Mouse (Mus musculus) left cerebral cortex, adult 2 months (tissue): ENCODE measurements at regions not wholly inside any gene's neighbourhood (a gene's known extent, or its start where the extent isn't known, plus 50 kb on each side); places are given as distances from the start of the nearest gene placed in this dataset.

Source experiments
- DNase-seq, 2 experiments: peaks; one replicate each; pipeline ENCODE4 v3.0.0; 2021 to 2022; ENCODE audit warnings: low spot score in 2 of 2, mixed read lengths in 1 of 2; ENCODE audit errors: extremely low spot score in 1 of 2
- H3K27ac ChIP-seq: fragments of 200-600 bp; 2 replicates; pipeline ENCODE4 v1.8.1; 2022
- H3K4me3 ChIP-seq: fragments of 200-600 bp; 2 replicates; pipeline ENCODE4 v1.8.1; 2022
- CTCF ChIP-seq: fragments of 200-600 bp; IDR thresholded peaks from 2 replicates; pipeline ENCODE4 v1.8.1; 2022; ENCODE audit warnings: antibody characterized with exemption, mild to moderate bottlenecking, moderate library complexity
- intact Hi-C: fragments of 180-260 bp; cut with DNase I; formaldehyde crosslinking; loops from one replicate; pipeline ENCODE4 v1.15.1; 2025

- no peak for TF ChIP-seq CTCF
- DNase-seq = no peak
- intact Hi-C loops = no loop called here
- no peak overlapping the region for H3K27ac ChIP-seq
- H3K4me3 ChIP-seq = no peak overlapping the region
Observed at GRCm38 (mm10) chr1:169069647-169070046, 461.6 kb downstream of the Nuf2 start.

- H3K27ac ChIP-seq = no peak overlapping the region
- H3K4me3 ChIP-seq = no peak overlapping the region
- TF ChIP-seq CTCF = no peak
- intact Hi-C loops = no loop called here
- no peak for DNase-seq
Observed at GRCm38 (mm10) chr1:169066795-169067194, 464.5 kb downstream of the Nuf2 start.

- TF ChIP-seq CTCF = no peak
- H3K27ac ChIP-seq = peak overlapping the region; percentile 42; the same call in 1 of the 2 replicates
- no peak for DNase-seq
Observed at GRCm38 (mm10) chr1:169060627-169061026, 470.6 kb downstream of the Nuf2 start.

GRCm38 (mm10) chr1:169060145-169060544 is 471.1 kb downstream of the Nuf2 start:
- H3K4me3 ChIP-seq = no peak overlapping the region
- intact Hi-C loops = no loop called here
- H3K27ac ChIP-seq = peak overlapping the region; percentile 42; the same call in 1 of the 2 replicates
- DNase-seq = no peak
- no peak for TF ChIP-seq CTCF

More at GRCm38 (mm10) chr1:169060627-169061026, 470.6 kb downstream of the Nuf2 start:
- H3K4me3 ChIP-seq = no peak overlapping the region
- intact Hi-C loops = no loop called here

- TF ChIP-seq CTCF = no peak
- Histone ChIP-seq H3K4me3 (no peak overlapping the region), H3K27ac (no peak overlapping the region)
- intact Hi-C loops = no loop called here
- no peak for DNase-seq
Observed at GRCm38 (mm10) chr1:169051863-169052257, 479.4 kb downstream of the Nuf2 start.

GRCm38 (mm10) chr1:169051085-169051862 is 480.0 kb downstream of the Nuf2 start:
- no peak for DNase-seq
- Histone ChIP-seq H3K27ac (no peak overlapping the region), H3K4me3 (no peak overlapping the region)
- TF ChIP-seq CTCF = no peak
- intact Hi-C loops = no loop called here

- no peak for TF ChIP-seq CTCF
- DNase-seq = no peak
- Histone ChIP-seq H3K27ac (no peak overlapping the region), H3K4me3 (no peak overlapping the region)
- intact Hi-C loops = no loop called here
Observed at GRCm38 (mm10) chr1:169049846-169050245, 481.4 kb downstream of the Nuf2 start.

- Histone ChIP-seq H3K27ac (no peak overlapping the region), H3K4me3 (no peak overlapping the region)
- DNase-seq = no peak
- intact Hi-C loops = no loop called here
- TF ChIP-seq CTCF = no peak
Observed at GRCm38 (mm10) chr1:169046791-169047525, 484.3 kb downstream of the Nuf2 start.

GRCm38 (mm10) chr1:169033517-169033916 is 497.7 kb downstream of the Nuf2 start:
- DNase-seq = no peak
- intact Hi-C loops = no loop called here
- Histone ChIP-seq H3K27ac (no peak overlapping the region), H3K4me3 (no peak overlapping the region)
- TF ChIP-seq CTCF = no peak

- H3K4me3 ChIP-seq = no peak overlapping the region
Observed at GRCm38 (mm10) chr1:169031849-169032542, 499.3 kb downstream of the Nuf2 start.

GRCm38 (mm10) chr1:169027706-169028105 is 503.6 kb downstream of the Nuf2 start:
- intact Hi-C loops = no loop called here
- Histone ChIP-seq H3K27ac (no peak overlapping the region), H3K4me3 (no peak overlapping the region)
- DNase-seq = no peak
- no peak for TF ChIP-seq CTCF

More at GRCm38 (mm10) chr1:169031849-169032542, 499.3 kb downstream of the Nuf2 start:
- intact Hi-C loops = no loop called here
- DNase-seq = no peak
- no peak overlapping the region; the same call in 1 of the 2 replicates for H3K27ac ChIP-seq
- no peak for TF ChIP-seq CTCF

- DNase-seq = no peak
- Histone ChIP-seq H3K4me3 (no peak overlapping the region), H3K27ac (no peak overlapping the region)
- intact Hi-C loops = no loop called here
- TF ChIP-seq CTCF = no peak
Observed at GRCm38 (mm10) chr1:169027241-169027640, 504.0 kb downstream of the Nuf2 start.
